21 mouse cellular contexts compared by ENCODE assay signal in genomic region chr2:22625096-22625960, GRCm38 (mm10). TPM values are rescaled to one million over a fixed set of nuclear protein-coding genes. Genes with fewer than 3 reads are reported as not detected.
A peak's percentile ranks its signal among the peaks of the same experiment; 100 is the strongest.
DNase-seq lines count a peak whose midpoint lies in the region; ATAC-seq and TF ChIP-seq lines count a peak whose summit lies in the region.
"Had no signal": no experiment of that assay in that cellular context is flagged by ENCODE, and none has a peak within 500 bp of the region (broad histone marks: within the 10 kb centered on the region; RNA-seq: fewer than 3 reads in every experiment).

No protein-coding gene starts in this region.

- DNase-seq in neural tube, embryonic 11.5 days (ENCODE audit: low spot score), result no peak
- DNase-seq in neural tube, embryonic 10.5 days (ENCODE audit: extremely low spot score, low spot score), result no peak
- DNase-seq in stomach, postnatal 0 days (ENCODE audit: low spot score), result no peak
- DNase-seq in thymus, postnatal 4 days, result no peak
- DNase-seq in layer of hippocampus, postnatal 10 days (ENCODE audit: low spot score in 2 of 2), result no peak
- DNase-seq: cerebellum, adult 11 months; kidney, adult 8-10 months; kidney, postnatal 4 days; lung, postnatal 10 days; right cerebral cortex, postnatal 14 days; thymus, adult 18-20 months had no signal

- no peak overlapping the region for H3K27ac ChIP-seq in neural tube, embryonic 11.5 days (ENCODE audit: low read depth, low read length)
- H3K27ac ChIP-seq in hindbrain, embryonic 12.5 days, result peak overlapping the region; percentile 73
- peak overlapping the region; percentile 91 for H3K27ac ChIP-seq in midbrain, embryonic 15.5 days
- H3K27ac ChIP-seq in stomach, postnatal 0 days (replicated peaks), result no peak overlapping the region
- H3K27ac ChIP-seq: heart, embryonic 15.5 days; limb, embryonic 12.5 days; liver, embryonic 14.5 days had no signal

- H3K4me1 ChIP-seq in neural tube, embryonic 11.5 days (ENCODE audit: control insufficient read depth, insufficient read depth, low read length), result peaks cover 10% of the 10 kb centered on the region; the same call in 1 of the 2 replicates
- peaks cover 20% of the 10 kb centered on the region for H3K4me1 ChIP-seq in hindbrain, embryonic 12.5 days
- peaks cover 30% of the 10 kb centered on the region for H3K4me1 ChIP-seq in midbrain, embryonic 15.5 days
- no peaks in the 10 kb centered on the region for H3K4me1 ChIP-seq in stomach, postnatal 0 days (replicated peaks; ENCODE audit: control insufficient read depth, insufficient read depth)

- WGBS in neural tube, embryonic 11.5 days, result 4% methylated on average over 16 of the region's 16 CpGs
- 6% methylated on average over 16 of the region's 16 CpGs for WGBS in hindbrain, embryonic 12.5 days
- 7% methylated on average over 16 of the region's 16 CpGs for WGBS in midbrain, embryonic 15.5 days
- WGBS in stomach, postnatal 0 days, result 14% methylated on average over 16 of the region's 16 CpGs

- H3K36me3 ChIP-seq in neural tube, embryonic 11.5 days (ENCODE audit: control insufficient read depth, insufficient read depth, low read length), result no peaks in the 10 kb centered on the region
- H3K36me3 ChIP-seq in hindbrain, embryonic 12.5 days, result no peaks in the 10 kb centered on the region
- no peaks in the 10 kb centered on the region for H3K36me3 ChIP-seq in midbrain, embryonic 15.5 days (replicated peaks)
- no peaks in the 10 kb centered on the region for H3K36me3 ChIP-seq in stomach, postnatal 0 days (ENCODE audit: control insufficient read depth, insufficient read depth, low read length)
- H3K36me3 ChIP-seq: G1E; heart, embryonic 15.5 days; limb, embryonic 12.5 days had no signal

- H3K9me3 ChIP-seq in neural tube, embryonic 11.5 days (ENCODE audit: control insufficient read depth, low read length), result no peaks in the 10 kb centered on the region
- no peaks in the 10 kb centered on the region for H3K9me3 ChIP-seq in hindbrain, embryonic 12.5 days (replicated peaks)
- no peaks in the 10 kb centered on the region for H3K9me3 ChIP-seq in midbrain, embryonic 15.5 days
- no peaks in the 10 kb centered on the region for H3K9me3 ChIP-seq in stomach, postnatal 0 days (ENCODE audit: control insufficient read depth, low read length)
- H3K9me3 ChIP-seq: heart, embryonic 15.5 days; limb, embryonic 12.5 days had no signal

- no peak overlapping the region for H3K9ac ChIP-seq in neural tube, embryonic 11.5 days (ENCODE audit: low read length)
- H3K9ac ChIP-seq in hindbrain, embryonic 12.5 days, result peak overlapping the region; percentile 70
- peak overlapping the region; percentile 33 for H3K9ac ChIP-seq in midbrain, embryonic 15.5 days
- no peak overlapping the region for H3K9ac ChIP-seq in stomach, postnatal 0 days (ENCODE audit: low read length)
- H3K9ac ChIP-seq: heart, embryonic 15.5 days; limb, embryonic 12.5 days; liver, embryonic 14.5 days had no signal

- no peak for ATAC-seq in neural tube, embryonic 11.5 days (ENCODE audit: insufficient read depth, low FRiP score, low TSS enrichment)
- ATAC-seq in hindbrain, embryonic 12.5 days (ENCODE audit: low FRiP score), result no peak
- no peak for ATAC-seq in midbrain, embryonic 15.5 days (replicated peaks)
- no peak for ATAC-seq in stomach, postnatal 0 days (ENCODE audit: low FRiP score, low TSS enrichment)

- H3K4me3 ChIP-seq in neural tube, embryonic 11.5 days (ENCODE audit: low read depth, low read length), result peak overlapping the region; percentile 11; the same call in 1 of the 2 replicates
- H3K4me3 ChIP-seq in hindbrain, embryonic 12.5 days, result peak overlapping the region; percentile 48
- peak overlapping the region; percentile 54 for H3K4me3 ChIP-seq in midbrain, embryonic 15.5 days
- H3K4me3 ChIP-seq in stomach, postnatal 0 days (ENCODE audit: low read depth, low read length), result no peak overlapping the region
- H3K4me3 ChIP-seq: heart, embryonic 15.5 days; limb, embryonic 12.5 days had no signal

- H3K4me2 ChIP-seq in neural tube, embryonic 11.5 days (ENCODE audit: low read depth), result peak overlapping the region; percentile 7; the same call in 1 of the 2 replicates
- H3K4me2 ChIP-seq in hindbrain, embryonic 12.5 days (replicated peaks), result peak overlapping the region; percentile 75
- peak overlapping the region; percentile 85 for H3K4me2 ChIP-seq in midbrain, embryonic 15.5 days
- H3K4me2 ChIP-seq in stomach, postnatal 0 days (replicated peaks; ENCODE audit: low read depth), result no peak overlapping the region
- H3K4me2 ChIP-seq: heart, embryonic 15.5 days; limb, embryonic 12.5 days had no signal

- no peak for TF ChIP-seq EP300 in stomach, postnatal 0 days (optimal IDR thresholded peaks at IDR 0.05)

- H3K27me3 ChIP-seq in neural tube, embryonic 11.5 days (ENCODE audit: control insufficient read depth, insufficient read depth, low read length), result peaks cover 69% of the 10 kb centered on the region
- peaks cover 61% of the 10 kb centered on the region for H3K27me3 ChIP-seq in hindbrain, embryonic 12.5 days
- peaks cover 39% of the 10 kb centered on the region for H3K27me3 ChIP-seq in midbrain, embryonic 15.5 days (replicated peaks)
- H3K27me3 ChIP-seq in stomach, postnatal 0 days (ENCODE audit: control insufficient read depth, insufficient read depth, low read length), result peaks cover 21% of the 10 kb centered on the region; the same call in 1 of the 2 replicates

- no peak for TF ChIP-seq CTCF in stomach, postnatal 0 days (IDR thresholded peaks at IDR 0.05; ENCODE audit: low read depth)

RNA-seq across cellular contexts. Expression of gene Gad2, which starts 3.3 kb away (rescaled TPM):
- polyA plus RNA-seq in neural tube, embryonic 11.5 days (2014; fragmentation: Nextera tagmentation; extraction: Ambion mirVana), result 9.5 and 11.0 TPM in 2 replicates
- 50.7 and 58.5 TPM in 2 replicates for polyA plus RNA-seq in hindbrain, embryonic 12.5 days (2016; fragmentation: Nextera tagmentation; extraction: Ambion mirVana)
- polyA plus RNA-seq in midbrain, embryonic 15.5 days (2015; fragmentation: Nextera tagmentation; extraction: Ambion mirVana), result 62.8 and 72.5 TPM in 2 replicates
- 0.05 and 0.07 TPM in 2 replicates for polyA plus RNA-seq in stomach, postnatal 0 days (2015; fragmentation: Nextera tagmentation; extraction: Ambion mirVana)
- 10 to 100 TPM; 69.2 to 80.4 TPM for total RNA-seq in layer of hippocampus, postnatal 10 days (2021)
- total RNA-seq: adrenal gland, adult 18-20 months; common myeloid progenitor, adult 5-6 weeks; megakaryocyte-erythroid progenitor cell, adult 5-6 weeks had no signal
- polyA plus RNA-seq: G1E; gonadal fat pad, adult 2 months; liver, embryonic 14.5 days had no signal

Comparison
In these comparisons a context has a peak if more than half of its experiments do, and no peak if none do; other contexts are left out.
1. H3K27ac ChIP-seq: peak in hindbrain, embryonic 12.5 days (single experiment) and midbrain, embryonic 15.5 days (single experiment); none in neural tube, embryonic 11.5 days (single experiment) and stomach, postnatal 0 days (single experiment).
2. H3K9ac ChIP-seq: peak in hindbrain, embryonic 12.5 days (single experiment) and midbrain, embryonic 15.5 days (single experiment); none in neural tube, embryonic 11.5 days (single experiment) and stomach, postnatal 0 days (single experiment).